Mouse (Mus musculus) liver, embryonic 11.5 days (tissue): ENCODE data around the gene Slc16a1. TPM values are rescaled to one million over a fixed set of nuclear protein-coding genes. Genes with fewer than 3 reads are reported as not detected.
A peak's percentile ranks its signal among the peaks of the same experiment; 100 is the strongest.

ENCODE experiments used
- ATAC-seq: fragments of 200-750 bp; cut with Nextera tagmentation; replicated peaks from 2 replicates; pipeline ENCODE4 v1.8.0; 2017; ENCODE audit warnings: moderate number of reproducible peaks, mild to moderate bottlenecking, moderate TSS enrichment, moderate library complexity; ENCODE audit not compliant: low FRiP score
- DNase-seq: peaks from one replicate; pipeline ENCODE4 v3.0.0-alpha.2; 2017; ENCODE audit warnings: low spot score
- H3K27ac ChIP-seq: fragments of 300-500 bp; sonication (generic); 2 replicates; pipeline ENCODE4 v1.5.1; 2014; ENCODE audit warnings: mild to moderate bottlenecking, low read depth, low read length, control low read depth
- H3K27me3 ChIP-seq: fragments of 300-500 bp; sonication (generic); replicated peaks from 2 replicates; pipeline ENCODE4 v1.6.1; 2014; ENCODE audit warnings: low read length, mixed read lengths; ENCODE audit not compliant: control insufficient read depth, insufficient read depth
- H3K36me3 ChIP-seq: fragments of 300-500 bp; sonication (generic); 2 replicates; pipeline ENCODE4 v1.6.1; 2014; ENCODE audit warnings: mild to moderate bottlenecking, low read length, moderate library complexity, mixed read lengths; ENCODE audit not compliant: control insufficient read depth, insufficient read depth
- H3K4me1 ChIP-seq: fragments of 300-500 bp; sonication (generic); replicated peaks from 2 replicates; pipeline ENCODE4 v1.6.1; 2014; ENCODE audit warnings: low read length, mixed read lengths; ENCODE audit not compliant: control insufficient read depth, insufficient read depth
- H3K4me2 ChIP-seq: fragments of 300-500 bp; sonication (generic); 2 replicates; pipeline ENCODE4 v1.6.1; 2014; ENCODE audit warnings: mild to moderate bottlenecking, control low read depth, moderate library complexity
- H3K4me3 ChIP-seq: fragments of 300-500 bp; sonication (generic); 2 replicates; pipeline ENCODE4 v1.5.1; 2014; ENCODE audit warnings: low read depth, low read length, control low read depth
- H3K9ac ChIP-seq: fragments of 300-500 bp; sonication (generic); 2 replicates; pipeline ENCODE4 v1.6.1; 2014; ENCODE audit warnings: low read depth, low read length, control low read depth
- H3K9me3 ChIP-seq: fragments of 300-500 bp; sonication (generic); 2 replicates; pipeline ENCODE4 v1.6.1; 2016; ENCODE audit warnings: low read length, inconsistent platforms, mixed read lengths; ENCODE audit not compliant: control insufficient read depth
- WGBS: fragments of 180-500 bp; shearing (Covaris S2); extraction: QIAGEN DNeasy Blood & Tissue Kit; methylation state at CpG from one replicate; pipeline ENCODE4 v1.1.7; 2014; 5-methylcytosine and 5-hydroxymethylcytosine counted together
- polyA plus RNA-seq: library from polyadenylated mRNA; unstranded; fragments of >200 nt; fragmentation: Nextera tagmentation; extraction: Ambion mirVana; gene quantifications from 2 replicates; pipeline ENCODE4 v1.2.1, GENCODE M21; 2014

Gene Slc16a1
- 92.2 and 109 TPM in 2 replicates for polyA plus RNA-seq

DNA sequence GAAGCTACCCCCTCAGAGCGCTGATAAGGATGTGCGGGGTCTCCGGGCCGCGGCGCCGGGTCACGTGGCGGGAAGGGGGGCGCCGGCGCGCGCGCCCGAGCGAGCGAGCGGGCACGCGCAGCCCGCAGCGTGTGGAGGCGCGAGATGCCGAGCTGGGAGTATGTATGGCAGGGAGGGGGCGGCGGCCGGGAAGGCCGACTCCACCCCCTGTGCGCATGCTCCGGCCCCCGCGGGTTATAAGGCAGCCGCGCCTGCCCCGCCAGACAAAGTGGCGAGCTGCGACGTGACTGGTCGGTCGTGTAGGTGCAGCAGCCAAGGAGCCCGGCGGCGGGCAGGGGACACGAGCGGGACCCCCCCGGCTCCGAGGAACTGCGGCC is at the start of gene Slc16a1:
Gene Slc16a1, plus strand, starts transcription at position 266 of the 377 bp plus-strand sequence.
- WGBS: under 1% methylated on average over 48 of the region's 50 CpGs
- peak; percentile 96 for DNase-seq
- H3K27ac ChIP-seq: peak within 1 kb of the TSS; percentile 90
- no peaks in the 10 kb centered on the region for H3K27me3 ChIP-seq
- ATAC-seq: peak; percentile 96
- peak within 1 kb of the TSS; percentile 87 for H3K4me2 ChIP-seq
- H3K36me3 ChIP-seq: no peaks in the 10 kb centered on the region
- peak within 1 kb of the TSS; percentile 99 for H3K9ac ChIP-seq
- H3K4me3 ChIP-seq: peak within 1 kb of the TSS; percentile 97
- H3K9me3 ChIP-seq: no peaks in the 10 kb centered on the region
- H3K4me1 ChIP-seq: peaks cover 29% of the 10 kb centered on the region

DNA sequence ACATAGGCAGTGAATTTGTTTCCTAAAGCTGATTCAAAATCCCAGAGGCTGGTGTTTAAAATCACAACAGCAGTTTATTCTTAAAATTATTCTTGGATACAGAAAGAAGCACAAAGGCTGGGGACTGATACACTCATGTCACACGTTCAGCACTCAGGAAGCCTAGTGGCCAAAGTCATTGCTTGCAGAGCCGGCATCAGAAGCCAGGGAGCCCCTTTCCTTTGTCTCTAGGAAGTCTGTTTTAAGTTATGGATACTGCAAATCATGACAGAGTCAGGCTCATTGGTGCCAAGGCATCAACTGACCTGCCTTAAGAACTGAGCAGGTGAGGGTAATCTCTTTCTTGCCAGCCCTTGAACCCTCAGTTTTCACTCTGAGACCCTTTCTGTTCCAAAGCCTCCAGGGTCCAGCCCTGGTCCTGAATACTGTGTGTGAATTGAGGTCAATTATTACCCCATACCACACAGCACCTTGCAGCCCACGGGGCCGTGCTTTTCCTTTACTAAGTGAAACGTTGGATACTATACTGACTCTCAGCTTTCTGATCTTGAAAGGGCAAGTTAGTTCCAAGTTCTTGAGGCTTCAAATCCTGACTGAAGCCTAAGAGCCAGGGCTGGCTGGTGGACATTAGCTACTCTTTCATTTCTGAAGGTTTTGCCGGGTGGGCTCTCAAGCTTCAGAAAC is 41.9 kb upstream of the Slc16a1 start:
- H3K4me1 ChIP-seq: peaks cover 5% of the 10 kb centered on the region
- WGBS: 76% methylated on average over 6 of the region's 6 CpGs
- H3K27ac ChIP-seq: no peak overlapping the region

DNA sequence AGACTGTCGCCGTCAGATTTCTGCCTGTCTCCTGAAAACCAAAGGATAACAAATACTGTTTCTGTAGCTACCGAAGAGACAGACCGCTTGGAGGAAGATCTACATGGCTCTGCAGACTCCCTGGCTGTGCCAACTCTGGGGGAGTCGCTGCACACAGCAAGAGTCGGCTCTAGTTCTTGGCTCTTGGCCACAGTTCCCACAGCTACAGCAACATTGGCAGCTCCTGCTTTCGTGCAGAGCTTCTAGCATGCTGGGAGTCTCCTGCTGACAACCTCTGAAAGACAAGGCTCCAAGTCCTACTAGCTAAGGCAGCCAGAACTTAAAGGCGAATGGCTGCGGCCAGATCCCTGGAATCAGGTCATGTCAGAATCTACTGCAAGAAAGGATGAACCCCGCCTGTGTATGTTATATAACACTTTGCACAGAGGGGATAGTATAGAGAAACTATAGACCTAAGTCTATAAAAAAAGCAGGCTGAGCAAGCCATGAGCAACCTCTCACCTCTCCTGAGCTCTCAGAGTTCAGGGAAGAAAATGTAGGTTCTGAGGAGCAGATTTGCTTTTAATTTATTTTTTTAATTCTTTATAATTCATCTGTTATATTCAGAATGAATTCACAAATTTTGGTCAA is 41.2 kb upstream of the Slc16a1 start:
- no peak for ATAC-seq
- Histone ChIP-seq H3K36me3 (no peaks in the 10 kb centered on the region), H3K9ac (no peak overlapping the region), H3K9me3 (no peaks in the 10 kb centered on the region; the same call in 1 of the 2 replicates), H3K4me2 (no peak overlapping the region), H3K4me3 (no peak overlapping the region), H3K27ac (no peak overlapping the region), H3K4me1 (peaks cover 6% of the 10 kb centered on the region), H3K27me3 (no peaks in the 10 kb centered on the region)
- WGBS: 79% methylated on average over 10 of the region's 10 CpGs
- no peak for DNase-seq

More for the DNA sequence above, 41.9 kb upstream of the Slc16a1 start:
- no peak overlapping the region for H3K9ac ChIP-seq
- no peak overlapping the region for H3K4me3 ChIP-seq
- H3K36me3 ChIP-seq: no peaks in the 10 kb centered on the region
- H3K4me2 ChIP-seq: no peak overlapping the region
- ATAC-seq (no peak), DNase-seq (no peak)
- H3K27me3 ChIP-seq: no peaks in the 10 kb centered on the region
- H3K9me3 ChIP-seq: no peaks in the 10 kb centered on the region; the same call in 1 of the 2 replicates

DNA sequence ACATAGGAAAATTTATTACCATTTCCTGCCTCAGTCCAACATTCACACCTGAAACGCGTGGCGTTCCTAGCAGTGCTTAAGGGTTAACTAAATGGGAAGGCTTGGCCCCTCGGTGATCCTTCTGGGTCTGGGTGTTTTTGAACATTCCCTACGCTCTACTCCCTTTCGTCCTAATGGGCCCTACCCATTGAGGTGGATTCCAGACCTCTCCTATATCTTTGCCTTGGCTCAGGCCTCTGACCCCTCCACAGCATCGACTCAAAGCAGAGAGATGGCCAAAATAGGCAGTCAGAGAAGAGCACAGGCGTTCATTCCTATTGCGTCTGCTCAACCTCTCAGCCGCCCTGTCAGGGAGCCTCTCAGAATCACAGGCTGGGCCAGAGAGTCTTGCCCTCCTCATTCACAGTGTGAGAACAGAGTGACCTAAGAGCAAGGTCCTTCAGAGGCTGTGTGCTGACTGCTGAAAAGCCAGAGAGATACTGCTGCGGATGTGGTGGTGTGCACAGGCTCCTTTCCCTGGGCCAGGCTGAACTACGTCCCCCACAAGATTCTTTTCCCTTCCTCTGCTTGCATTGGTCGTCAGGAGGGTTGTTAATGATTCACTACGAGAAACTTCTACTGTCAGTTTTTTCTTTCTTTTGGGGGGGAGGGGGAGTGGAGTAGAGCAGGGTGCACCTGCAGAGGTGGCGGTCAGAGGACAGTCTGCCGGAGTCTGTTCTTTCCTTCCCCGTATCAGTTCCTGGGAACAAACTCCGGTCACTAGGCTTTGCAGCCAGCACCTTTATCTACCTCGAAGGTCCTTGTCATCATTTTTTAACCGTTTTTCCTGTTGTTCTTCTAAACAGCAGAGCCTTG is 38.9 kb upstream of the Slc16a1 start:
- H3K4me3 ChIP-seq: no peak overlapping the region
- no peaks in the 10 kb centered on the region for H3K27me3 ChIP-seq
- no peak overlapping the region for H3K9ac ChIP-seq
- peak overlapping the region; percentile 73; the same call in 1 of the 2 replicates for H3K27ac ChIP-seq
- DNase-seq: peak; percentile 35
- WGBS: 58% methylated on average over 20 of the region's 20 CpGs
- no peaks in the 10 kb centered on the region; the same call in 1 of the 2 replicates for H3K9me3 ChIP-seq
- no peaks in the 10 kb centered on the region for H3K36me3 ChIP-seq
- ATAC-seq: peak; percentile 43
- peaks cover 7% of the 10 kb centered on the region for H3K4me1 ChIP-seq
- 0 out of 2 replicates have a peak overlapping the region, but pooled peaks have one; percentile 0 for H3K4me2 ChIP-seq

DNA sequence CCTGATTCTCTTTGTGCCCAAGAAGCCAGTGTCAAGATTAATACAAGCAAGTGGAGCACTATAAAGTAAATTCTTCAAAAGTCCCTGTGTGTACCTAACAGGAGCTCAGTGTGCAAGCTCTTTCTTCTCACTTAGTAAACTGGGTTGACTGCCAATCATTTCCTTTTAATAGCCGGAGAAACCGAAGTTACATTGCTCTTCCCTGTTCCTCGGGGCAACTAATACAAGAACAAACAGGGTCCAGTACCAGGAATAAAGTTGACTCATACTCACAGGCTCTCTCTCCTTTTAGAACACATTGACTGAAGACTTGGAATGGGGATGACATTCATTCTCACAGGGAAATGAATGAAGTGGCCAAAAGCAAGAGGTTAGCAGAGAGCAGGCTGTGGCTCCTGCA is 37.8 kb upstream of the Slc16a1 start:
- H3K9ac ChIP-seq: no peak overlapping the region
- 80% methylated on average over 3 of the region's 3 CpGs for WGBS
- no peaks in the 10 kb centered on the region; the same call in 1 of the 2 replicates for H3K9me3 ChIP-seq
- no peaks in the 10 kb centered on the region for H3K36me3 ChIP-seq
- ATAC-seq: no peak
- no peak overlapping the region for H3K4me2 ChIP-seq
- no peak overlapping the region for H3K27ac ChIP-seq
- no peaks in the 10 kb centered on the region for H3K27me3 ChIP-seq
- no peak overlapping the region for H3K4me3 ChIP-seq
- no peak for DNase-seq
- H3K4me1 ChIP-seq: peaks cover 7% of the 10 kb centered on the region

DNA sequence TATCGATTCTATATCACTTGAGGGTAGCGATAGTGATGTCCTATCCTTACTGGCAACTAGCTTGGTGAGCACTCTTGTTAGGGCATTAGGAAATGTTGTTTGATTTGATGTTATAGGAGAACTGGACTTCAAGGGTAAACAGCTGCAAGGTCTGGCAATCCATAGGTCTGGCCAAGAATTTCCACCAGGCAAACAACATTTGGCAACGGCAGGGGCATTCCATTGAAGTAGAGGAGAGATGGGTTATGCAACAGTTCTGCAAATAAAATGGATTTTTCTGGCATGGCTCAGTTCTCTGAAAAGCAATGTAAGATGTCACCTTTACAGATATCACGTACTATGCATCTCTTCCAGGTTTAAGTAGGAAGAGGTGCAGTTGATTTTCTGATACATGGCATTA is 36.8 kb upstream of the Slc16a1 start:
- 74% methylated on average over 4 of the region's 4 CpGs for WGBS
- Histone ChIP-seq H3K9ac (no peak overlapping the region), H3K4me2 (no peak overlapping the region), H3K9me3 (no peaks in the 10 kb centered on the region; the same call in 1 of the 2 replicates), H3K4me1 (peaks cover 7% of the 10 kb centered on the region), H3K4me3 (no peak overlapping the region), H3K27ac (no peak overlapping the region), H3K27me3 (no peaks in the 10 kb centered on the region), H3K36me3 (no peaks in the 10 kb centered on the region)
- no peak for DNase-seq
- ATAC-seq: no peak

DNA sequence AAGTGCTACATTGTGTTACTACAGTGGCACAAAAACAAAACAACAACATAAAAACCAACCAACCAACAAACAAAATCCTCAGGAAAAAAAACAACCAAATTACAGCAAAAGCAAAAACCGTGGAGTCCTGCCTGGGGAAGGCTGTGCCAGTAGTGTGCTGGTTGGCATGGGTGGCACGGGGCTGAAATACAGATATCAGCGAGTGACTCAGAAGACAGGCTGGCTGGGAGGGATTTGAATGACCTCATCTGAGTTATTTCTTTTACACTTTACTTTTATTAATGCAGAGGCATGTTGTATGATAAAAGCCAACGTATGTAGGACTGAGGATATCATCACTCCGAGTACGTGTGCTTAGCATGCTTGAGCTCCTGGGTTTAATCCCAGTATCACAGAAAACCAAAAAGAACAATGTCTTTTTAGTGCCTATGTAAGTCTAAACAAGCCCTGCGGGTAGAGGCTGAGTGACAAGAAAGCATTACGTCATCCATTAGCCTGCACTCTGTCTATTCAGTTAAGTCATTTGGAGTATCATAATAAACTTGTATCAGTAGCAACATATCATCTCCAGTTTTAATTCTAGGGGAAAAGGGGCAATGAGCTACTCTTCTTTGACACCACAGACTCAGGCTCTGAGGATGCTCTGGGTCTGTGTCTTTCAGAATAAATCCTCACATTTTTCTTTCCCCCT is 28.6 kb upstream of the Slc16a1 start:
- WGBS: 78% methylated on average over 8 of the region's 8 CpGs
- ATAC-seq (no peak), DNase-seq (no peak)
- no peak overlapping the region for H3K9ac ChIP-seq
- no peak overlapping the region for H3K27ac ChIP-seq
- no peaks in the 10 kb centered on the region for H3K36me3 ChIP-seq
- no peaks in the 10 kb centered on the region for H3K4me1 ChIP-seq
- H3K9me3 ChIP-seq: no peaks in the 10 kb centered on the region
- no peaks in the 10 kb centered on the region for H3K27me3 ChIP-seq
- no peak overlapping the region for H3K4me2 ChIP-seq
- no peak overlapping the region for H3K4me3 ChIP-seq
